In genomic region chr10:7469716-7470414, GRCm38 (mm10) we compare ENCODE assay signal across 8 mouse cellular contexts. TPM values are rescaled to one million over a fixed set of nuclear protein-coding genes. Genes with fewer than 3 reads are reported as not detected.
A peak's percentile ranks its signal among the peaks of the same experiment; 100 is the strongest.
DNase-seq lines count a peak whose midpoint lies in the region; ATAC-seq lines count a peak whose summit lies in the region.
"Not testable (repeated sequence)": the region's sequence is repeated elsewhere in the genome, so short reads cannot be mapped to it uniquely, and the experiment has no call there.

No protein-coding gene starts in this region.

- intact Hi-C loops in heart, postnatal 14 days (cut with DNase I) = loop anchor here (2.0 kb wide), 1 partner anchor 131 kb away; no protein-coding TSS in a partner anchor

- peak; percentile 25 for DNase-seq in CD4-positive, CD25-positive, alpha-beta regulatory T cell, adult 2 months (ENCODE audit: low read depth, low spot score)
- peak; percentile 57 for DNase-seq in forebrain, embryonic 14.5 days (ENCODE audit: low spot score)
- peak; percentile 59 to 69 for DNase-seq in heart, postnatal 14 days
- DNase-seq in kidney, postnatal 36 days = peak; percentile 55 to 79
- DNase-seq in liver, embryonic 13.5 days = peak; percentile 49
- DNase-seq in naive thymus-derived CD4-positive, alpha-beta T cell, adult 2 months (ENCODE audit: low read depth) = peak; percentile 76
- peak; percentile 27 for DNase-seq in splenic B cell, adult 2 months (ENCODE audit: low read depth, low spot score)

- H3K36me3 ChIP-seq in forebrain, embryonic 14.5 days (ENCODE audit: control insufficient read depth, insufficient read depth, low read length); liver, embryonic 13.5 days; splenic B cell, adult 2 months (ENCODE audit: control insufficient read depth, insufficient read depth, low read length, poor library complexity, severe bottlenecking): not testable (repeated sequence)

- H3K9ac ChIP-seq in forebrain, embryonic 14.5 days (ENCODE audit: low read length); liver, embryonic 13.5 days: not testable (repeated sequence)

- H3K4me3 ChIP-seq in forebrain, embryonic 14.5 days (ENCODE audit: low read depth, low read length) = not testable (repeated sequence)
- H3K4me3 ChIP-seq in liver, embryonic 13.5 days (replicated peaks) = peak overlapping the region; percentile 34

- peak overlapping the region; percentile 39 for H3K4me2 ChIP-seq in forebrain, embryonic 14.5 days (ENCODE audit: low read length)
- peak overlapping the region; percentile 55 for H3K4me2 ChIP-seq in liver, embryonic 13.5 days

- H3K27me3 ChIP-seq in forebrain, embryonic 14.5 days (replicated peaks; ENCODE audit: control insufficient read depth, insufficient read depth, low read length); liver, embryonic 13.5 days; splenic B cell, adult 2 months (ENCODE audit: control insufficient read depth, insufficient read depth, low read length, poor library complexity, severe bottlenecking): not testable (repeated sequence)

- H3K9me3 ChIP-seq in forebrain, embryonic 14.5 days (replicated peaks; ENCODE audit: control insufficient read depth, low read length); liver, embryonic 13.5 days (replicated peaks): not testable (repeated sequence)

- not testable (repeated sequence) for H3K4me1 ChIP-seq in forebrain, embryonic 14.5 days (ENCODE audit: control insufficient read depth, insufficient read depth, low read length)
- peaks cover 11% of the 10 kb centered on the region for H3K4me1 ChIP-seq in liver, embryonic 13.5 days (replicated peaks)

- H3K27ac ChIP-seq in forebrain, embryonic 14.5 days (ENCODE audit: low read depth, low read length); liver, embryonic 13.5 days: not testable (repeated sequence)

- ATAC-seq in cerebellum, adult (ENCODE audit: insufficient number of reproducible peaks, low FRiP score, low TSS enrichment) = peak; percentile 31; the same call in 1 of the 2 replicates
- ATAC-seq in forebrain, embryonic 14.5 days = peak; percentile 46; the same call in 1 of the 2 replicates
- ATAC-seq in liver, embryonic 13.5 days (ENCODE audit: low read depth) = not testable (repeated sequence)

- 1% methylated on average over 7 of the region's 7 CpGs for WGBS in forebrain, embryonic 14.5 days
- WGBS in liver, embryonic 13.5 days (ENCODE audit: insufficient replicate concordance) = 0% methylated on average over 7 of the region's 7 CpGs

RNA-seq across cellular contexts. Expression of gene Ulbp1, which starts 3.6 kb away (rescaled TPM):
- polyA plus RNA-seq in forebrain, embryonic 14.5 days (2014; fragmentation: Nextera tagmentation; extraction: Ambion mirVana) = 1.0 and 1.6 TPM in 2 replicates
- 1 to 10 TPM; 5.5 to 8.7 TPM for total RNA-seq in heart, postnatal 14 days (2021)
- 1.3 and 1.5 TPM in 2 replicates for polyA plus RNA-seq in liver, embryonic 13.5 days (2015; fragmentation: Nextera tagmentation; extraction: Ambion mirVana)

Comparison
In these comparisons a context has a peak if more than half of its experiments do, and no peak if none do; other contexts are left out.
1. DNase-seq: peak in every context shown above with its lines; median percentile 76 in naive thymus-derived CD4-positive, alpha-beta T cell, adult 2 months; 67 in kidney, postnatal 36 days; 64 in heart, postnatal 14 days; 57 in forebrain, embryonic 14.5 days; 49 in liver, embryonic 13.5 days; 27 in splenic B cell, adult 2 months; 25 in CD4-positive, CD25-positive, alpha-beta regulatory T cell, adult 2 months.